Mouse (Mus musculus) cortical plate, adult 2 months (tissue): ENCODE results near the gene Atp6v0b. TPM values are rescaled to one million over a fixed set of nuclear protein-coding genes. Genes with fewer than 3 reads are reported as not detected.

ENCODE experiments used
- H3K27ac ChIP-seq: fragments of 200-500 bp; 2 replicates; pipeline ENCODE4 v1.5.1; 2012; ENCODE audit warnings: low read length, control low read depth, inconsistent platforms; ENCODE audit not compliant: insufficient read depth
- H3K4me1 ChIP-seq: fragments of 200-500 bp; 2 replicates; pipeline ENCODE4 v1.6.1; 2011; ENCODE audit warnings: low read length; ENCODE audit not compliant: control insufficient read depth, insufficient read depth
- H3K4me3 ChIP-seq: fragments of 200-500 bp; 2 replicates; pipeline ENCODE4 v1.5.1; 2011; ENCODE audit warnings: mild to moderate bottlenecking, low read length, control low read depth; ENCODE audit not compliant: insufficient read depth
- CTCF ChIP-seq: fragments of 200-500 bp; IDR thresholded peaks from 2 replicates; pipeline ENCODE4 v1.5.1; 2011; ENCODE audit warnings: mild to moderate bottlenecking, control low read depth, low read length; ENCODE audit not compliant: insufficient read depth; ENCODE audit errors: extremely low read depth
- POLR2A ChIP-seq: fragments of 200-500 bp; IDR thresholded peaks from 2 replicates; pipeline ENCODE4 v1.6.1; 2011; ENCODE audit warnings: mild to moderate bottlenecking, low read length, control low read depth; ENCODE audit not compliant: insufficient read depth; ENCODE audit errors: extremely low read depth
- polyA plus RNA-seq: library from polyadenylated mRNA; depleted of rRNA; stranded (reverse); fragments of >200 nt; gene quantifications from 2 replicates; pipeline ENCODE4 v1.2.3, GENCODE M21; 2012

Atp6v0b gene
- polyA plus RNA-seq, 1 experiment = 801 TPM

- H3K4me3 ChIP-seq = peak overlapping the region; percentile 50
- TF ChIP-seq POLR2A (no peak), CTCF (no peak)
- H3K27ac ChIP-seq = no peak overlapping the region
- H3K4me1 ChIP-seq = peaks cover 16% of the 10 kb centered on the region
Measured at GRCm38 (mm10) chr4:117912685-117913273, 25.6 kb upstream of the Atp6v0b start.

- H3K4me1 ChIP-seq = peaks cover 18% of the 10 kb centered on the region
- no peak overlapping the region for H3K27ac ChIP-seq
- TF ChIP-seq CTCF = no peak
- TF ChIP-seq POLR2A = no peak
- no peak overlapping the region; the same call in 1 of the 2 replicates for H3K4me3 ChIP-seq
Measured at GRCm38 (mm10) chr4:117912131-117912561, 25.0 kb upstream of the Atp6v0b start.

GRCm38 (mm10) chr4:117908834-117909453 lies 21.8 kb upstream of the Atp6v0b start:
- H3K4me1 ChIP-seq = peaks cover 24% of the 10 kb centered on the region
- TF ChIP-seq CTCF (no peak), POLR2A (0 out of 2 replicates have a peak, but pooled peaks have one; percentile 24)
- peak overlapping the region; percentile 2; the same call in 1 of the 2 replicates for H3K4me3 ChIP-seq
- H3K27ac ChIP-seq = no peak overlapping the region

- no peak for TF ChIP-seq POLR2A
- TF ChIP-seq CTCF = no peak
- no peak overlapping the region for H3K27ac ChIP-seq
- H3K4me3 ChIP-seq = no peak overlapping the region
Measured at GRCm38 (mm10) chr4:117906196-117906595, 19.1 kb upstream of the Atp6v0b start.

GRCm38 (mm10) chr4:117904761-117905160 lies 17.6 kb upstream of the Atp6v0b start:
- Histone ChIP-seq H3K4me3 (no peak overlapping the region), H3K4me1 (peaks cover 14% of the 10 kb centered on the region; the same call in 1 of the 2 replicates), H3K27ac (no peak overlapping the region)
- TF ChIP-seq CTCF (no peak), POLR2A (no peak)

More at GRCm38 (mm10) chr4:117906196-117906595, 19.1 kb upstream of the Atp6v0b start:
- peaks cover 14% of the 10 kb centered on the region; the same call in 1 of the 2 replicates for H3K4me1 ChIP-seq

GRCm38 (mm10) chr4:117904094-117904493 lies 17.0 kb upstream of the Atp6v0b start:
- Histone ChIP-seq H3K4me3 (no peak overlapping the region), H3K27ac (no peak overlapping the region), H3K4me1 (peaks cover 12% of the 10 kb centered on the region; the same call in 1 of the 2 replicates)
- TF ChIP-seq CTCF (no peak), POLR2A (no peak)

- no peaks in the 10 kb centered on the region for H3K4me1 ChIP-seq
- no peak overlapping the region for H3K4me3 ChIP-seq
- TF ChIP-seq POLR2A (no peak), CTCF (no peak)
- H3K27ac ChIP-seq = no peak overlapping the region
Measured at GRCm38 (mm10) chr4:117898111-117898510, 11.0 kb upstream of the Atp6v0b start.

GRCm38 (mm10) chr4:117896031-117896430 lies 8.9 kb upstream of the Atp6v0b start:
- Histone ChIP-seq H3K4me1 (no peaks in the 10 kb centered on the region), H3K4me3 (no peak overlapping the region), H3K27ac (no peak overlapping the region)
- TF ChIP-seq CTCF = no peak
- TF ChIP-seq POLR2A = no peak

GRCm38 (mm10) chr4:117895339-117895738 lies 8.2 kb upstream of the Atp6v0b start:
- no peak for TF ChIP-seq POLR2A
- TF ChIP-seq CTCF = no peak
- Histone ChIP-seq H3K4me3 (no peak overlapping the region), H3K4me1 (no peaks in the 10 kb centered on the region), H3K27ac (no peak overlapping the region)

GRCm38 (mm10) chr4:117894601-117895000 lies 7.5 kb upstream of the Atp6v0b start:
- TF ChIP-seq POLR2A (no peak), CTCF (no peak)
- Histone ChIP-seq H3K4me3 (no peak overlapping the region), H3K4me1 (no peaks in the 10 kb centered on the region), H3K27ac (no peak overlapping the region)
